Mouse (Mus musculus): ENCODE data around the gene Plod3. TPM values are rescaled to one million over a fixed set of nuclear protein-coding genes. Genes with fewer than 3 reads are reported as not detected.
"Not testable (repeated sequence)": the region's sequence is repeated elsewhere in the genome, so short reads cannot be mapped to it uniquely, and the experiment has no call there.

Gene Plod3
- polyA plus RNA-seq, 1 experiment, result 21.6 TPM

- no peak for TF ChIP-seq POLR2A (IDR thresholded peaks at IDR 0.05; ENCODE audit: low read depth, low read length)
- no peak for TF ChIP-seq CTCF (IDR thresholded peaks at IDR 0.05; ENCODE audit: extremely low read depth, insufficient read length, insufficient replicate concordance, low read depth, low read length)
- no peak overlapping the region for H3K27ac ChIP-seq (ENCODE audit: insufficient read depth, low read depth, low read length)
- H3K4me3 ChIP-seq (ENCODE audit: low read depth, low read length), result no peak overlapping the region
- 79% methylated on average over 12 of the region's 12 CpGs for WGBS
- no peaks in the 10 kb centered on the region for H3K27me3 ChIP-seq (ENCODE audit: control insufficient read depth, insufficient read depth, low read length)
- H3K36me3 ChIP-seq (ENCODE audit: control insufficient read depth, insufficient read depth, low read length), result no peaks in the 10 kb centered on the region
- no peaks in the 10 kb centered on the region for H3K4me1 ChIP-seq (ENCODE audit: control insufficient read depth, insufficient read depth, insufficient read length, low read length)
Measured at GRCm38 (mm10) chr5:136945084-136945483, 41.7 kb upstream of the Plod3 start.

GRCm38 (mm10) chr5:136947874-136948273, 38.9 kb upstream of the Plod3 start:
- no peak overlapping the region for H3K27ac ChIP-seq (ENCODE audit: insufficient read depth, low read depth, low read length)
- no peaks in the 10 kb centered on the region for H3K27me3 ChIP-seq (ENCODE audit: control insufficient read depth, insufficient read depth, low read length)
- H3K4me1 ChIP-seq (ENCODE audit: control insufficient read depth, insufficient read depth, insufficient read length, low read length), result no peaks in the 10 kb centered on the region
- no peaks in the 10 kb centered on the region for H3K36me3 ChIP-seq (ENCODE audit: control insufficient read depth, insufficient read depth, low read length)
- TF ChIP-seq CTCF (IDR thresholded peaks at IDR 0.05; ENCODE audit: extremely low read depth, insufficient read length, insufficient replicate concordance, low read depth, low read length), result no peak
- TF ChIP-seq POLR2A (IDR thresholded peaks at IDR 0.05; ENCODE audit: low read depth, low read length), result no peak
- no peak overlapping the region for H3K4me3 ChIP-seq (ENCODE audit: low read depth, low read length)

GRCm38 (mm10) chr5:136949551-136950336, 37.1 kb upstream of the Plod3 start:
- H3K4me3 ChIP-seq (ENCODE audit: low read depth, low read length); H3K36me3 ChIP-seq (ENCODE audit: control insufficient read depth, insufficient read depth, low read length); H3K27ac ChIP-seq (ENCODE audit: insufficient read depth, low read depth, low read length); H3K4me1 ChIP-seq (ENCODE audit: control insufficient read depth, insufficient read depth, insufficient read length, low read length); H3K27me3 ChIP-seq (ENCODE audit: control insufficient read depth, insufficient read depth, low read length): not testable (repeated sequence)
- 74% methylated on average over 14 of the region's 14 CpGs for WGBS

GRCm38 (mm10) chr5:136950521-136950920, 36.3 kb upstream of the Plod3 start:
- no peaks in the 10 kb centered on the region for H3K27me3 ChIP-seq (ENCODE audit: control insufficient read depth, insufficient read depth, low read length)
- TF ChIP-seq POLR2A (IDR thresholded peaks at IDR 0.05; ENCODE audit: low read depth, low read length), result no peak
- no peak for TF ChIP-seq CTCF (IDR thresholded peaks at IDR 0.05; ENCODE audit: extremely low read depth, insufficient read length, insufficient replicate concordance, low read depth, low read length)
- peaks cover 8% of the 10 kb centered on the region; the same call in 1 of the 2 replicates for H3K4me1 ChIP-seq (ENCODE audit: control insufficient read depth, insufficient read depth, insufficient read length, low read length)
- H3K36me3 ChIP-seq (ENCODE audit: control insufficient read depth, insufficient read depth, low read length), result no peaks in the 10 kb centered on the region
- no peak overlapping the region for H3K27ac ChIP-seq (ENCODE audit: insufficient read depth, low read depth, low read length)
- H3K4me3 ChIP-seq (ENCODE audit: low read depth, low read length), result no peak overlapping the region
- 94% methylated on average over 6 of the region's 6 CpGs for WGBS

- WGBS, result 62% methylated on average over 4 of the region's 4 CpGs
- TF ChIP-seq POLR2A (IDR thresholded peaks at IDR 0.05; ENCODE audit: low read depth, low read length) (no peak), CTCF (IDR thresholded peaks at IDR 0.05; ENCODE audit: extremely low read depth, insufficient read length, insufficient replicate concordance, low read depth, low read length) (no peak)
- Histone ChIP-seq H3K27ac (ENCODE audit: insufficient read depth, low read depth, low read length) (no peak overlapping the region), H3K4me1 (ENCODE audit: control insufficient read depth, insufficient read depth, insufficient read length, low read length) (peaks cover 15% of the 10 kb centered on the region; the same call in 1 of the 2 replicates), H3K36me3 (ENCODE audit: control insufficient read depth, insufficient read depth, low read length) (no peaks in the 10 kb centered on the region), H3K27me3 (ENCODE audit: control insufficient read depth, insufficient read depth, low read length) (no peaks in the 10 kb centered on the region), H3K4me3 (ENCODE audit: low read depth, low read length) (no peak overlapping the region)
Measured at GRCm38 (mm10) chr5:136952153-136952552, 34.7 kb upstream of the Plod3 start.

GRCm38 (mm10) chr5:136953015-136953414, 33.8 kb upstream of the Plod3 start, which contains the start of gene Fis1:
Gene Fis1, plus strand, starts transcription at chr5:136953275.
- peak within 1 kb of the TSS; percentile 77 for H3K27ac ChIP-seq (ENCODE audit: insufficient read depth, low read depth, low read length)
- no peaks in the 10 kb centered on the region for H3K27me3 ChIP-seq (ENCODE audit: control insufficient read depth, insufficient read depth, low read length)
- TF ChIP-seq CTCF (IDR thresholded peaks at IDR 0.05; ENCODE audit: extremely low read depth, insufficient read length, insufficient replicate concordance, low read depth, low read length) (no peak), POLR2A (IDR thresholded peaks at IDR 0.05; ENCODE audit: low read depth, low read length) (peak; percentile 40; the same call in 1 of the 2 replicates)
- no peaks in the 10 kb centered on the region for H3K36me3 ChIP-seq (ENCODE audit: control insufficient read depth, insufficient read depth, low read length)
- H3K4me1 ChIP-seq (ENCODE audit: control insufficient read depth, insufficient read depth, insufficient read length, low read length), result peaks cover 18% of the 10 kb centered on the region; the same call in 1 of the 2 replicates
- WGBS, result under 1% methylated on average over 23 of the region's 23 CpGs
- peak within 1 kb of the TSS; percentile 81 for H3K4me3 ChIP-seq (ENCODE audit: low read depth, low read length)

- peaks cover 20% of the 10 kb centered on the region for H3K4me1 ChIP-seq (ENCODE audit: control insufficient read depth, insufficient read depth, insufficient read length, low read length)
- H3K27me3 ChIP-seq (ENCODE audit: control insufficient read depth, insufficient read depth, low read length), result no peaks in the 10 kb centered on the region
- H3K36me3 ChIP-seq (ENCODE audit: control insufficient read depth, insufficient read depth, low read length), result no peaks in the 10 kb centered on the region
- peak overlapping the region; percentile 81 for H3K4me3 ChIP-seq (ENCODE audit: low read depth, low read length)
- 2% methylated on average over 12 of the region's 12 CpGs for WGBS
- TF ChIP-seq CTCF (IDR thresholded peaks at IDR 0.05; ENCODE audit: extremely low read depth, insufficient read length, insufficient replicate concordance, low read depth, low read length) (no peak), POLR2A (IDR thresholded peaks at IDR 0.05; ENCODE audit: low read depth, low read length) (no peak)
- peak overlapping the region; percentile 77 for H3K27ac ChIP-seq (ENCODE audit: insufficient read depth, low read depth, low read length)
Measured at GRCm38 (mm10) chr5:136953440-136953951, 33.3 kb upstream of the Plod3 start.
